Mouse (Mus musculus): Measurements from ENCODE around the gene Ttc33. TPM values are rescaled to one million over a fixed set of nuclear protein-coding genes. Genes with fewer than 3 reads are reported as not detected.

Ttc33 gene
- polyA plus RNA-seq, 2 experiments = 19.0 to 38.4 TPM

DNA sequence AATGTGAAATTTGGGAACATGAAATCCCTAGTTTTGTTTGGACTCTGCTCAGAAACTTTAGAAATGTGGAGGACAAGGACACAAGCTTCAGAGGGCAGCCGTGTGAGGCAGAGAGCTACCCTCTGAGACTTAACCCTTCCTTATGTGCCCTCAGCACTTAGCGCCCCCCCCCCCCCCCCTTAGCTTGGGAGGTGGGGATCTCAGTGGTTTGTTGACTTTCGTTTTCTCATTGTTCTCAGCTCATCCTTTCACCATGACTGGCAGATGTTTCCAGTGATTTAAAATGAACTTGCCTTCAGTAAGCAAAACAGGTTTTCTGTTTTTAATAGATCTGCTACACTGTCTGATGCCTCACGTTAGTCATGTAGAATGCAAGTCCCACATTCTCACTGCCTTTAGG is 1.8 kb downstream of the Ttc33 start:
- peaks cover 8% of the 10 kb centered on the region for H3K4me1 ChIP-seq (ENCODE audit: control insufficient read depth, insufficient read depth, low read length)
- TF ChIP-seq POLR2A (IDR thresholded peaks at IDR 0.05; ENCODE audit: borderline replicate concordance, extremely low read depth, insufficient read depth, insufficient read length) = no peak
- no peaks in the 10 kb centered on the region for H3K27me3 ChIP-seq (ENCODE audit: control insufficient read depth, insufficient read depth, low read length)
- peaks cover 18% of the 10 kb centered on the region for H3K36me3 ChIP-seq (ENCODE audit: control insufficient read depth, insufficient read depth, low read length)
- H3K4me3 ChIP-seq (replicated peaks; ENCODE audit: low read length) = no peak overlapping the region
- no peak overlapping the region for H3K27ac ChIP-seq (replicated peaks; ENCODE audit: low read depth, low read length)
- WGBS = 50% methylated on average over 4 of the region's 4 CpGs
- no peaks in the 10 kb centered on the region for H3K9me3 ChIP-seq (ENCODE audit: control insufficient read depth, low read length)
- H3K4me2 ChIP-seq (replicated peaks; ENCODE audit: low read depth, low read length, severe bottlenecking) = no peak overlapping the region
- no peak for DNase-seq (ENCODE audit: low spot score)
- no peak for ATAC-seq (ENCODE audit: low FRiP score, low read depth)
- H3K9ac ChIP-seq (ENCODE audit: low read depth, low read length, severe bottlenecking) = no peak overlapping the region

DNA sequence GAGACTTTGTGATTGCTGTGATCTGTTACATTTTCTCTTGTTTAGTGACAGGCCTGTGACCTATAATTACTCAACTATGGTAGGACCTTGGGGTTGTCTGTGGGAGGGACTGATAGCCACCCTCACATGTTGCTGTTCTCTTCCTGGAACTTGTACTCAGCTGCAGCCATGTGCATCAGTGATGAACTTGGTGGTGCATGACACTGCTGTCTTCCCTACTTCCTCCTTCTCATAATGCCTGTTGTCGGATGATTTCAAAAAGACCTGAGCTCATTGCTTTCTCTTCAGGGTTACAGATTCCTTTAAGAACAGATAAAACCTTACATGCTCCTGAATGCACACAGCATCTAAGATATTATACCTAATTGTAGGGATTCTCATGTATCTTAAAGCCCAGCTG is 2.7 kb downstream of the Ttc33 start:
- Histone ChIP-seq H3K4me2 (replicated peaks; ENCODE audit: low read depth, low read length, severe bottlenecking) (no peak overlapping the region), H3K9ac (ENCODE audit: low read depth, low read length, severe bottlenecking) (no peak overlapping the region), H3K4me1 (ENCODE audit: control insufficient read depth, insufficient read depth, low read length) (peaks cover 8% of the 10 kb centered on the region), H3K27ac (replicated peaks; ENCODE audit: low read depth, low read length) (no peak overlapping the region), H3K36me3 (ENCODE audit: control insufficient read depth, insufficient read depth, low read length) (peaks cover 18% of the 10 kb centered on the region), H3K27me3 (ENCODE audit: control insufficient read depth, insufficient read depth, low read length) (no peaks in the 10 kb centered on the region), H3K9me3 (ENCODE audit: control insufficient read depth, low read length) (no peaks in the 10 kb centered on the region), H3K4me3 (replicated peaks; ENCODE audit: low read length) (no peak overlapping the region)
- ATAC-seq (ENCODE audit: low FRiP score, low read depth) (no peak), DNase-seq (ENCODE audit: low spot score) (no peak)
- 93% methylated on average over 1 of the region's 1 CpGs for WGBS
- no peak for TF ChIP-seq POLR2A (IDR thresholded peaks at IDR 0.05; ENCODE audit: borderline replicate concordance, extremely low read depth, insufficient read depth, insufficient read length)

DNA sequence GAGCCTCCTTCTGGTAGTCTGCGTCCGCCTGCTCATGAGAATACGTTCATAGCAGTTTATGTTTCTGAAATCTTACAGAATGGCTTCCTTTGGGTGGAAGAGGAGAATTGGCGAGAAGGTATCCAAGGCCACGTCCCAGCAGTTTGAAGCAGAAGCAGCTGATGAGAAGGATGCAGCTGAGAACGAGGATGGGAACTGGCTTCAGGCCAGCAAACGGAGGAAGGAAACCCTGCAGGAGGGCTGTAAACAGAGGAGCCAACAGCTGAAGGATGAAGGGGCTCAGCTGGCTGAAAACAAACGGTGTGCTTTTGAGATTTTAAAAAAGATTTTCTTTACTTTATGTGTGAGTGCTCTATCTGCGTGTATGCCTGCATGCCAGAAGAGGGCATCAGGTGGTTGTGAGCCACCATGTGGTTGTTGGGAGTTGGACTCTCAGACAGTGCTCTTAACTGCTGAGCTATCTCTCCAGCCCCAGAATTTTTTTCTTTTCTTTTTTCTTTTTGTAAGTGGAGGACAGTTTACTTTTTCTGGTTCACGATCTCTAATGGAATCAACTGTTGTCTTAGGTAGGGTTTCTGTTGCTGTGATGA is 4.3 kb downstream of the Ttc33 start:
- no peaks in the 10 kb centered on the region for H3K27me3 ChIP-seq (ENCODE audit: control insufficient read depth, insufficient read depth, low read length)
- peaks cover 5% of the 10 kb centered on the region for H3K4me1 ChIP-seq (ENCODE audit: control insufficient read depth, insufficient read depth, low read length)
- H3K36me3 ChIP-seq (ENCODE audit: control insufficient read depth, insufficient read depth, low read length) = peaks cover 21% of the 10 kb centered on the region
- no peak overlapping the region for H3K4me2 ChIP-seq (replicated peaks; ENCODE audit: low read depth, low read length, severe bottlenecking)
- no peak overlapping the region for H3K4me3 ChIP-seq (replicated peaks; ENCODE audit: low read length)
- no peak overlapping the region for H3K27ac ChIP-seq (replicated peaks; ENCODE audit: low read depth, low read length)
- H3K9ac ChIP-seq (ENCODE audit: low read depth, low read length, severe bottlenecking) = no peak overlapping the region
- TF ChIP-seq POLR2A (IDR thresholded peaks at IDR 0.05; ENCODE audit: borderline replicate concordance, extremely low read depth, insufficient read depth, insufficient read length) = no peak
- no peaks in the 10 kb centered on the region for H3K9me3 ChIP-seq (ENCODE audit: control insufficient read depth, low read length)
- no peak for ATAC-seq (ENCODE audit: low FRiP score, low read depth)
- no peak for DNase-seq (ENCODE audit: low spot score)
- WGBS = 71% methylated on average over 10 of the region's 10 CpGs

DNA sequence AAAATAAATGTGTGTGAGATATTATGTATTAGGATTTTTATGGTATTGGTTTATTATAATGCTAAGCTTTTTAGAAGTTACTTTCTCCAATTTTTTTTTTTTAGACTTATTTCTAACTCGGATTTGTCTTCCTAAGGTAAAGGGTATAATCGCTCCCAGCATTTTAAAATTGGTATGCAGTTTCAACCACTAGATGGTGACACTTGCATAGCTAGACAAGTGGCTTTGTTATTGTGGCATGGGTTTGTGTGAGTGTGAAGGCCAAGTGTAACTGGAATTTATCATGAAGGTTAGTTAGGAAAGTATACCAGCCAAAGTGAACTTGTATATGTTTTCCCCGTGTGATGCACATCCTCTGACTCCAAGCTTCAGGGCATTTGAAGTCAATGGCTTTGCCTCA is 8.5 kb downstream of the Ttc33 start:
- ATAC-seq (ENCODE audit: low FRiP score, low read depth) (no peak), DNase-seq (ENCODE audit: low spot score) (no peak)
- peaks cover 33% of the 10 kb centered on the region for H3K36me3 ChIP-seq (ENCODE audit: control insufficient read depth, insufficient read depth, low read length)
- H3K4me3 ChIP-seq (replicated peaks; ENCODE audit: low read length) = no peak overlapping the region
- 73% methylated on average over 3 of the region's 3 CpGs for WGBS
- no peaks in the 10 kb centered on the region for H3K27me3 ChIP-seq (ENCODE audit: control insufficient read depth, insufficient read depth, low read length)
- no peak overlapping the region for H3K27ac ChIP-seq (replicated peaks; ENCODE audit: low read depth, low read length)
- no peaks in the 10 kb centered on the region for H3K9me3 ChIP-seq (ENCODE audit: control insufficient read depth, low read length)
- H3K9ac ChIP-seq (ENCODE audit: low read depth, low read length, severe bottlenecking) = no peak overlapping the region
- H3K4me1 ChIP-seq (ENCODE audit: control insufficient read depth, insufficient read depth, low read length) = no peaks in the 10 kb centered on the region
- TF ChIP-seq POLR2A (IDR thresholded peaks at IDR 0.05; ENCODE audit: borderline replicate concordance, extremely low read depth, insufficient read depth, insufficient read length) = no peak
- H3K4me2 ChIP-seq (replicated peaks; ENCODE audit: low read depth, low read length, severe bottlenecking) = no peak overlapping the region

DNA sequence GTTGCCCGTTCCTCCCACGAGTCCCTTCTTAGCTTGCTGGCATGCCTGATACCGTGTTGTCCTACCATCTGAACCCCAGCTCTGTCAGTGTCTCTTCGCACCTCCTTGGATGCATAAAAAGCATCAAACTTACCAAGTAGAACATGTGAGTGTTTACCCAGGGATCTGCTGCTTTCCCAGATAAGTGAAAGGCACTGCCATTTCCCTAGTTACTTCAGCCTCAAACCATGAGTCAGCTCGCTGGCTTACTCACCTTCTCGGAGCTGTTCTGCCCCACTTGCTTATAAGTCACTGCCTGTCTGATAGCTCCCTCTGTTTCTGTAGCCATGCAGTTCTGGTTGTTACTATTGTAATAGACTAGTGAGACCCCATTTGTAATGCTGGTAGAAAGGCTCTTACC is 9.1 kb downstream of the Ttc33 start:
- ATAC-seq (ENCODE audit: low FRiP score, low read depth) = no peak
- no peaks in the 10 kb centered on the region for H3K27me3 ChIP-seq (ENCODE audit: control insufficient read depth, insufficient read depth, low read length)
- TF ChIP-seq POLR2A (IDR thresholded peaks at IDR 0.05; ENCODE audit: borderline replicate concordance, extremely low read depth, insufficient read depth, insufficient read length) = no peak

DNA sequence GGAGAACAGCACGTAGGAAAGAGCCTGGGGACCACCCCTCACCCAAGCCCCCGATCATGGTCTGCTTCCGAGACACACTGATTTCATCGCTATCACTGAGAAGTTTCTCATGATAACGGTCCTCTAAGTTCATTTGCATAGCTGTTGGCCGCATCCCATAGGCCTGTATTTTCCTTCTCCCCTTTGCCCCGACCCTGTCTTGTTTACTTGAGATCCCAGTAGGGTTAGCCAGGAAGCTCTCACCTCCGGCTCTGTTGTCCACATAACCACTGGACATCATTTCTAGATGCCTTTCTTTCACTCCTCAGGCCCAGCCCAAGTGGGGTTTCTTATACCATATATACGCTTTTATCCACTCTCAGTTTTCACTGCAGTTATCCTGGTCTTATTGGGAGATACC is 9.6 kb downstream of the Ttc33 start:
- Histone ChIP-seq H3K27me3 (ENCODE audit: control insufficient read depth, insufficient read depth, low read length) (no peaks in the 10 kb centered on the region), H3K4me1 (ENCODE audit: control insufficient read depth, insufficient read depth, low read length) (no peaks in the 10 kb centered on the region), H3K27ac (replicated peaks; ENCODE audit: low read depth, low read length) (no peak overlapping the region), H3K4me2 (replicated peaks; ENCODE audit: low read depth, low read length, severe bottlenecking) (no peak overlapping the region), H3K9ac (ENCODE audit: low read depth, low read length, severe bottlenecking) (no peak overlapping the region), H3K9me3 (ENCODE audit: control insufficient read depth, low read length) (no peaks in the 10 kb centered on the region), H3K36me3 (ENCODE audit: control insufficient read depth, insufficient read depth, low read length) (peaks cover 28% of the 10 kb centered on the region), H3K4me3 (replicated peaks; ENCODE audit: low read length) (no peak overlapping the region)
- no peak for ATAC-seq (ENCODE audit: low FRiP score, low read depth)
- DNase-seq (ENCODE audit: low spot score) = no peak
- 84% methylated on average over 9 of the region's 9 CpGs for WGBS
- TF ChIP-seq POLR2A (IDR thresholded peaks at IDR 0.05; ENCODE audit: borderline replicate concordance, extremely low read depth, insufficient read depth, insufficient read length) = no peak

More for the DNA sequence above, 9.1 kb downstream of the Ttc33 start:
- 90% methylated on average over 6 of the region's 6 CpGs for WGBS
- Histone ChIP-seq H3K9me3 (ENCODE audit: control insufficient read depth, low read length) (no peaks in the 10 kb centered on the region), H3K36me3 (ENCODE audit: control insufficient read depth, insufficient read depth, low read length) (peaks cover 33% of the 10 kb centered on the region), H3K4me1 (ENCODE audit: control insufficient read depth, insufficient read depth, low read length) (no peaks in the 10 kb centered on the region), H3K4me3 (replicated peaks; ENCODE audit: low read length) (no peak overlapping the region), H3K9ac (ENCODE audit: low read depth, low read length, severe bottlenecking) (no peak overlapping the region), H3K27ac (replicated peaks; ENCODE audit: low read depth, low read length) (no peak overlapping the region), H3K4me2 (replicated peaks; ENCODE audit: low read depth, low read length, severe bottlenecking) (no peak overlapping the region)
- no peak for DNase-seq (ENCODE audit: low spot score)
